Mouse (Mus musculus) lung, embryonic 14.5 days (tissue): ENCODE measurements around the gene Ccnd3. TPM values are rescaled to one million over a fixed set of nuclear protein-coding genes. Genes with fewer than 3 reads are reported as not detected.

ENCODE experiments used
- ATAC-seq: fragments of 200-750 bp; cut with Nextera tagmentation; 2 replicates; pipeline ENCODE4 v1.8.0; 2017; ENCODE audit warnings: mild to moderate bottlenecking, moderate TSS enrichment, moderate library complexity; ENCODE audit not compliant: insufficient read depth
- DNase-seq: peaks from one replicate; pipeline ENCODE4 v3.0.0-alpha.2; 2015
- H3K27ac ChIP-seq: fragments of 300-500 bp; sonication (generic); 2 replicates; pipeline ENCODE4 v1.5.1; 2014; ENCODE audit warnings: low read depth, mild to moderate bottlenecking, moderate library complexity
- H3K27me3 ChIP-seq: fragments of 300-500 bp; sonication (generic); 2 replicates; pipeline ENCODE4 v1.6.1; 2014; ENCODE audit warnings: low read length, control low read depth; ENCODE audit not compliant: insufficient read depth
- H3K36me3 ChIP-seq: fragments of 300-500 bp; sonication (generic); 2 replicates; pipeline ENCODE4 v1.6.1; 2014; ENCODE audit warnings: control low read depth; ENCODE audit not compliant: insufficient read depth
- H3K4me1 ChIP-seq: fragments of 300-500 bp; sonication (generic); 2 replicates; pipeline ENCODE4 v1.6.1; 2014; ENCODE audit warnings: antibody characterized with exemption, control low read depth; ENCODE audit not compliant: insufficient read depth
- H3K4me2 ChIP-seq: fragments of 300-500 bp; sonication (generic); 2 replicates; pipeline ENCODE4 v1.6.1; 2014; ENCODE audit warnings: mild to moderate bottlenecking
- H3K4me3 ChIP-seq: fragments of 300-500 bp; sonication (generic); 2 replicates; pipeline ENCODE4 v1.5.1; 2014; ENCODE audit warnings: low read depth, low read length
- H3K9ac ChIP-seq: fragments of 300-500 bp; sonication (generic); 2 replicates; pipeline ENCODE4 v1.6.1; 2014
- H3K9me3 ChIP-seq: fragments of 300-500 bp; sonication (generic); 2 replicates; pipeline ENCODE4 v1.6.1; 2016; ENCODE audit warnings: low read depth, low read length, control low read depth
- CTCF ChIP-seq: IDR thresholded peaks from 2 replicates; pipeline ENCODE4 v1.5.1; 2016; ENCODE audit warnings: antibody characterized with exemption, low read depth
- WGBS: fragments of 180-500 bp; shearing (Covaris S2); extraction: QIAGEN DNeasy Blood & Tissue Kit; methylation state at CpG from one replicate; pipeline ENCODE4 v1.1.7; 2014; 5-methylcytosine and 5-hydroxymethylcytosine counted together
- polyA plus RNA-seq: library from polyadenylated mRNA; unstranded; fragments of >200 nt; fragmentation: Nextera tagmentation; extraction: Ambion mirVana; gene quantifications from 2 replicates; pipeline ENCODE4 v1.2.1, GENCODE M21; 2014

Ccnd3 gene
- polyA plus RNA-seq, 1 experiment from 2014 or later = 308 TPM

DNA sequence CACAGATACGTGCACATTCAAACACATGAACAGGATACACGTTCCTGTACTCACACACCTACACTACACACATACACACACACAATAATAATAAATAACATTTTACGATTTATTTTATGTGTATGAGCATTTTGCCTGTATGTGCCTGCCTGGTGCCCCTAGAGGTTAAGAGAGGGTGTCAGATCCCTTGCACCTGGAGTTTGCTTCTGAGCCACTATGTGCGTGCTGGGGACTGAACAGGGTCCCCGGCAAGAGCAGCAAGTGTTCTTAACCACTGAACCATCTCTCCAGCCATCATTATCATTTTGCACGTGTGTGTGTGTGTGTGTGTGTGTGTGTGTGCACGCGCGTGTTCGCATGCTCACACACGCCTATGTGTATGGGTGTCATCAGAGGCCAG, 24.7 kb downstream of the Ccnd3 start:
- Histone ChIP-seq H3K9ac (no peak overlapping the region), H3K4me3 (no peak overlapping the region), H3K36me3 (no peaks in the 10 kb centered on the region), H3K9me3 (no peaks in the 10 kb centered on the region), H3K4me2 (no peak overlapping the region), H3K4me1 (peaks cover 8% of the 10 kb centered on the region), H3K27me3 (no peaks in the 10 kb centered on the region), H3K27ac (no peak overlapping the region)
- TF ChIP-seq CTCF = no peak
- ATAC-seq (no peak), DNase-seq (no peak)
- WGBS = 88% methylated on average over 11 of the region's 11 CpGs

DNA sequence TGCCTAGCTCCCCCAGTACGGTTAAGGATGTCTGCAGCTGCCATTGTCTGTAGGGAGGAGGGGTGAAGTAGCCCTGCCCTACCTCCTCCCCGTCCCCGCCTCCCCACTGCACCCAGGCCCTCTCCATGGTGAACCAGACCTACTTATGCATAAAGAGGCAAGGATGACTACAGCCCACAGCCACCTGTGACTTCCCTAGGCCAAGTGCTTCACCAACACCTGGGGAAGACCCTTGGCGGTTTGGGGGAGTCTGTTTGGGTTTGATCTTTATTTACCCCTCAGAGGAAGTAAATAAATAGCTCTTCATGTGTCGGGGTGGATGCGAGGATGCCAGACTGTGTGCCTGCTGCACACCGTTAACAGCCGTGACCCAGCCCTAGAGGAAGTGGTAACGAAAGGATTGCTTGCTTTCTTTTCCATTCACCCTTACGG, 26.6 kb downstream of the Ccnd3 start:
- Histone ChIP-seq H3K4me1 (peaks cover 8% of the 10 kb centered on the region), H3K4me2 (no peak overlapping the region), H3K27me3 (no peaks in the 10 kb centered on the region), H3K4me3 (no peak overlapping the region), H3K9me3 (no peaks in the 10 kb centered on the region), H3K9ac (no peak overlapping the region), H3K36me3 (no peaks in the 10 kb centered on the region), H3K27ac (no peak overlapping the region)
- WGBS = 60% methylated on average over 10 of the region's 10 CpGs
- no peak for TF ChIP-seq CTCF
- DNase-seq (no peak), ATAC-seq (no peak)

DNA sequence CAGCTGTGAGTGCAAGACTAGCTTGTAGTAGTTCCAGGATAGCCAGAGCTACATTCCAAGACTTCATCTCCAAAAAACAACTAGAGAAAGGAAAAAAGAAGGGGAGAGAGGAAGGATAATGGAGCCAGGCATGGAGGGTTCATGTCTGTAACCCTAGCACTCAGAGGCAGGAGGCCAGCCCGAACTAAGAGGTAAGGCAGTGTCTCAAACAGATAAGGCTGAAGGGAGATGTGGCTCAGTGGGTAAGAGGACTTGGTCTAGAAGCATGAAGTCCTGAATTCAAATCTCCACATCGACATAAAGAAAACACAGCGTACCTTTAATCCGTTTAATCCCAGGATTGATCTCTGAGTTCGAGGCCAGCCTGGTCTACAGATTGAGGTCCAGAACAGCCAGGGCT, 27.5 kb downstream of the Ccnd3 start:
- H3K9me3 ChIP-seq = no peaks in the 10 kb centered on the region
- H3K27me3 ChIP-seq = no peaks in the 10 kb centered on the region
- H3K36me3 ChIP-seq = no peaks in the 10 kb centered on the region
- H3K9ac ChIP-seq = no peak overlapping the region
- DNase-seq = no peak
- no peak for ATAC-seq
- no peak for TF ChIP-seq CTCF
- no peak overlapping the region for H3K27ac ChIP-seq
- no peak overlapping the region for H3K4me2 ChIP-seq
- H3K4me1 ChIP-seq = peaks cover 4% of the 10 kb centered on the region
- no peak overlapping the region for H3K4me3 ChIP-seq
- WGBS = 91% methylated on average over 5 of the region's 5 CpGs

GRCm38 (mm10) chr17:47533691-47534090, 28.8 kb downstream of the Ccnd3 start:
- no peak for DNase-seq
- H3K9me3 ChIP-seq = no peaks in the 10 kb centered on the region

GRCm38 (mm10) chr17:47535812-47536236, 31.0 kb downstream of the Ccnd3 start:
- H3K36me3 ChIP-seq = no peaks in the 10 kb centered on the region
- no peaks in the 10 kb centered on the region for H3K4me1 ChIP-seq
- TF ChIP-seq CTCF = no peak
- no peaks in the 10 kb centered on the region for H3K9me3 ChIP-seq
- no peak overlapping the region for H3K27ac ChIP-seq
- no peak overlapping the region for H3K9ac ChIP-seq
- no peak overlapping the region for H3K4me3 ChIP-seq
- H3K27me3 ChIP-seq = no peaks in the 10 kb centered on the region
- H3K4me2 ChIP-seq = no peak overlapping the region
- peak; percentile 60; the same call in 1 of the 2 replicates for ATAC-seq
- DNase-seq = no peak
- 58% methylated on average over 9 of the region's 9 CpGs for WGBS

More at GRCm38 (mm10) chr17:47533691-47534090, 28.8 kb downstream of the Ccnd3 start:
- Histone ChIP-seq H3K4me2 (no peak overlapping the region), H3K27me3 (no peaks in the 10 kb centered on the region), H3K4me3 (no peak overlapping the region), H3K9ac (no peak overlapping the region), H3K4me1 (no peaks in the 10 kb centered on the region; the same call in 1 of the 2 replicates), H3K36me3 (no peaks in the 10 kb centered on the region), H3K27ac (no peak overlapping the region)
- TF ChIP-seq CTCF = no peak
- 93% methylated on average over 13 of the region's 13 CpGs for WGBS
- ATAC-seq = no peak

DNA sequence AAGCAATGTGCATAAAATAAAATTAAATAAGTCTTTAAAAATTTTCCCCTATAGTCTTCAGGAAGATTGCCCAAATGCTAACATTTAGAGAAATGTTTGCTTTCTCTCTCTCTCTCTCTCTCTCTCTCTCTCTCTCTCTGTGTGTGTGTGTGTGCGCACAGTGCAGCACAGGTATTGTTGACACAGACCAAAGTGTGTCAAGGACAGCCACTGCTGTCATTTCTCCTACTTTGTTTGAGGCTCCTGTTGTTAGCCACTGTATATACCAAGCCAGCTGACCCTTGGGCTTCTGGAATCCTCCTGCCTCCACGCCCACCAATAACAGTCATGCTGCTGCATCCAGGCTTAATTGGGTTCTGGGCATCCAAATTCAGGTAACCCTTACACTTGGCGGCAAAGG, 33.2 kb downstream of the Ccnd3 start:
- no peaks in the 10 kb centered on the region for H3K9me3 ChIP-seq
- H3K36me3 ChIP-seq = no peaks in the 10 kb centered on the region
- no peak overlapping the region for H3K9ac ChIP-seq
- no peak overlapping the region for H3K4me3 ChIP-seq
- DNase-seq = no peak
- H3K4me2 ChIP-seq = no peak overlapping the region
- H3K4me1 ChIP-seq = no peaks in the 10 kb centered on the region
- H3K27ac ChIP-seq = no peak overlapping the region
- H3K27me3 ChIP-seq = no peaks in the 10 kb centered on the region
- 75% methylated on average over 3 of the region's 3 CpGs for WGBS
- no peak for ATAC-seq
- no peak for TF ChIP-seq CTCF

- Histone ChIP-seq H3K27me3 (no peaks in the 10 kb centered on the region), H3K36me3 (no peaks in the 10 kb centered on the region), H3K4me2 (no peak overlapping the region), H3K4me1 (no peaks in the 10 kb centered on the region), H3K4me3 (no peak overlapping the region), H3K9ac (no peak overlapping the region), H3K9me3 (no peaks in the 10 kb centered on the region), H3K27ac (no peak overlapping the region)
- 85% methylated on average over 4 of the region's 4 CpGs for WGBS
- ATAC-seq = no peak
- no peak for TF ChIP-seq CTCF
- no peak for DNase-seq
Measured at GRCm38 (mm10) chr17:47539128-47539527, 34.3 kb downstream of the Ccnd3 start.

- no peak for TF ChIP-seq CTCF
Measured at GRCm38 (mm10) chr17:47542061-47542460, 37.2 kb downstream of the Ccnd3 start.

More at GRCm38 (mm10) chr17:47542061-47542460, 37.2 kb downstream of the Ccnd3 start:
- Histone ChIP-seq H3K9ac (no peak overlapping the region), H3K9me3 (no peaks in the 10 kb centered on the region), H3K27ac (no peak overlapping the region), H3K4me1 (no peaks in the 10 kb centered on the region), H3K4me3 (no peak overlapping the region), H3K27me3 (no peaks in the 10 kb centered on the region), H3K36me3 (no peaks in the 10 kb centered on the region), H3K4me2 (no peak overlapping the region)
- DNase-seq (no peak), ATAC-seq (no peak)
- WGBS = 58% methylated on average over 5 of the region's 5 CpGs
